Mouse (Mus musculus): ENCODE results near the gene Vti1a. TPM values are rescaled to one million over a fixed set of nuclear protein-coding genes. Genes with fewer than 3 reads are reported as not detected.

Vti1a gene
- polyA plus RNA-seq, 1 experiment = 35.0 TPM

DNA sequence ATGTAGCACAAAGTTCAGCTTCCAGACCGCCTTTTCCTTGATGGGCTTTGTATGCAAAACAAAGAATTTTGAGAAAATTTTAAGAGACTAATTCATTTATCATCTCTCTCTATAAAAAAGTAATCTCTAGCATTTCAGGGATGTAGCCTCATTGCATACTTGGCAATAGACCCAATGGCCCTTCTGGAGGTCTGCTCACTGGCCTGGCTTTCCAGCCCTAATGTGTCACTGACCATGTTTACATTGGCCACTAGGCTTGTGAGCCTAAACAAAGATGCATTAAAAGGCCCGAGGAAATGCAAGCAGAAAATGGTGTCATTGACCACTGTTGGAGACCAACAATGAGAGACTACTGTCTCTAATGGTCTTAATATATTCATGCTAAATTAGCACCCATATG is 95.8 kb downstream of the Vti1a start:
- Histone ChIP-seq H3K4me1 (ENCODE audit: control insufficient read depth, insufficient read depth, low read length) (no peaks in the 10 kb centered on the region), H3K27me3 (ENCODE audit: control insufficient read depth, insufficient read depth, low read length) (no peaks in the 10 kb centered on the region), H3K4me3 (replicated peaks; ENCODE audit: insufficient read depth, low read depth, low read length) (no peak overlapping the region), H3K27ac (ENCODE audit: insufficient read depth, low read length) (no peak overlapping the region)
- 74% methylated on average over 2 of the region's 2 CpGs for WGBS
- no peak for DNase-seq
- TF ChIP-seq POLR2A (IDR thresholded peaks at IDR 0.05; ENCODE audit: borderline replicate concordance, insufficient read depth, low read length) (no peak), CTCF (IDR thresholded peaks at IDR 0.05; ENCODE audit: borderline replicate concordance, insufficient read depth, low read depth, low read length) (no peak)

- TF ChIP-seq POLR2A (IDR thresholded peaks at IDR 0.05; ENCODE audit: borderline replicate concordance, insufficient read depth, low read length) (no peak), CTCF (IDR thresholded peaks at IDR 0.05; ENCODE audit: borderline replicate concordance, insufficient read depth, low read depth, low read length) (peak; percentile 58)
- DNase-seq = peak in 1 of 2 experiments; percentile 20
- Histone ChIP-seq H3K27me3 (ENCODE audit: control insufficient read depth, insufficient read depth, low read length) (no peaks in the 10 kb centered on the region), H3K27ac (ENCODE audit: insufficient read depth, low read length) (no peak overlapping the region), H3K4me3 (replicated peaks; ENCODE audit: insufficient read depth, low read depth, low read length) (no peak overlapping the region), H3K4me1 (ENCODE audit: control insufficient read depth, insufficient read depth, low read length) (no peaks in the 10 kb centered on the region)
- 51% methylated on average over 8 of the region's 8 CpGs for WGBS
Observed at GRCm38 (mm10) chr19:55414050-55414449, 98.0 kb downstream of the Vti1a start.

DNA sequence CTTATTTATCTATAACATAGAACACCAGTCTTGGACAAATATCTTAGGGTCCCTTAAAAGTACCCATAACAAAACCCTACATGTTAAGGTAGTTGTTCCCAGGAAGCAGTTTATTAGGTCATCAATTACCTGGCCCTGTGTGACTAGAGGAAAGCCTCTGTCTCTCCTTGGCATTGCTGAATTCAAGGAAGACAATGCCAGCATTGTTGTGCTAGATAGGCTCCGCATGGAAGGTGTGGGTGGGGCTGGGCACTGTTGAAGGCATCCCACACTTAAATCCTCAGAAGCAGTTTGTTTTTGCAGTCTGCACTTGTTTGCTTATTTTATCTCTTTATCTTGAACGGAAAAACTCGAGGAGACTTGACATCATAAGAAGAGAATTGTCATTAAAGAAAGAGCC is 102.7 kb downstream of the Vti1a start:
- 85% methylated on average over 3 of the region's 3 CpGs for WGBS
- TF ChIP-seq CTCF (IDR thresholded peaks at IDR 0.05; ENCODE audit: borderline replicate concordance, insufficient read depth, low read depth, low read length) (no peak), POLR2A (IDR thresholded peaks at IDR 0.05; ENCODE audit: borderline replicate concordance, insufficient read depth, low read length) (no peak)
- Histone ChIP-seq H3K27me3 (ENCODE audit: control insufficient read depth, insufficient read depth, low read length) (no peaks in the 10 kb centered on the region), H3K4me1 (ENCODE audit: control insufficient read depth, insufficient read depth, low read length) (peaks cover 4% of the 10 kb centered on the region), H3K27ac (ENCODE audit: insufficient read depth, low read length) (no peak overlapping the region), H3K4me3 (replicated peaks; ENCODE audit: insufficient read depth, low read depth, low read length) (no peak overlapping the region)
- DNase-seq = no peak

GRCm38 (mm10) chr19:55419961-55420360 is 103.9 kb downstream of the Vti1a start:
- no peak overlapping the region for H3K27ac ChIP-seq (ENCODE audit: insufficient read depth, low read length)
- H3K4me3 ChIP-seq (replicated peaks; ENCODE audit: insufficient read depth, low read depth, low read length) = no peak overlapping the region
- H3K27me3 ChIP-seq (ENCODE audit: control insufficient read depth, insufficient read depth, low read length) = no peaks in the 10 kb centered on the region
- 90% methylated on average over 3 of the region's 3 CpGs for WGBS
- no peak for DNase-seq
- H3K4me1 ChIP-seq (ENCODE audit: control insufficient read depth, insufficient read depth, low read length) = peaks cover 7% of the 10 kb centered on the region
- no peak for TF ChIP-seq CTCF (IDR thresholded peaks at IDR 0.05; ENCODE audit: borderline replicate concordance, insufficient read depth, low read depth, low read length)
- TF ChIP-seq POLR2A (IDR thresholded peaks at IDR 0.05; ENCODE audit: borderline replicate concordance, insufficient read depth, low read length) = no peak

DNA sequence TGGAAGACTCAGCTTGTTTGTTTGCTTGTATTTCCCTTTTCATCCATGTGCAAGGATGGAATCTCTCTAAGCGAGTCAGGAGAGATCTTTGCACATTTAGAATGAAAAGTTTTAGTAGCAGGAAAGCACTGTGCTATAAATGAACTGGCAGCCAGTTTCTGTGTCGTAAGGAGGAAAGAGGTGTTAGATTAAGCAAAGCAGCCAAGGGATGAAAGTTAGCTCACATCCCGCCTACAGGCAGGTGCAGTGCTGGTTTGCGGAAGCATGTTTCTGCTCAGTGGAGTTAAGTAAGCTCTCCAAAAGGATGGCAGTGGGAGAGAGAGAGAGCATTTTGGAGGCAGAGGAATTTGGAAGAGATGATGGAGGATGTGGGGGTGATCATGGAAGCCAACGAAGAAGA is 105.7 kb downstream of the Vti1a start:
- 92% methylated on average over 5 of the region's 5 CpGs for WGBS
- Histone ChIP-seq H3K4me1 (ENCODE audit: control insufficient read depth, insufficient read depth, low read length) (peaks cover 7% of the 10 kb centered on the region), H3K27me3 (ENCODE audit: control insufficient read depth, insufficient read depth, low read length) (no peaks in the 10 kb centered on the region; the same call in 1 of the 2 replicates), H3K4me3 (replicated peaks; ENCODE audit: insufficient read depth, low read depth, low read length) (no peak overlapping the region), H3K27ac (ENCODE audit: insufficient read depth, low read length) (no peak overlapping the region)
- no peak for DNase-seq
- TF ChIP-seq CTCF (IDR thresholded peaks at IDR 0.05; ENCODE audit: borderline replicate concordance, insufficient read depth, low read depth, low read length) = no peak

- TF ChIP-seq CTCF (IDR thresholded peaks at IDR 0.05; ENCODE audit: borderline replicate concordance, insufficient read depth, low read depth, low read length) (no peak), POLR2A (IDR thresholded peaks at IDR 0.05; ENCODE audit: borderline replicate concordance, insufficient read depth, low read length) (no peak)
- H3K27ac ChIP-seq (ENCODE audit: insufficient read depth, low read length) = no peak overlapping the region
- H3K4me1 ChIP-seq (ENCODE audit: control insufficient read depth, insufficient read depth, low read length) = peaks cover 7% of the 10 kb centered on the region
- 90% methylated on average over 18 of the region's 18 CpGs for WGBS
- H3K4me3 ChIP-seq (replicated peaks; ENCODE audit: insufficient read depth, low read depth, low read length) = no peak overlapping the region
- H3K27me3 ChIP-seq (ENCODE audit: control insufficient read depth, insufficient read depth, low read length) = no peaks in the 10 kb centered on the region; the same call in 1 of the 2 replicates
- no peak for DNase-seq
Observed at GRCm38 (mm10) chr19:55422311-55423064, 106.4 kb downstream of the Vti1a start.

GRCm38 (mm10) chr19:55423065-55423716 is 107.1 kb downstream of the Vti1a start:
- H3K27ac ChIP-seq (ENCODE audit: insufficient read depth, low read length) = no peak overlapping the region
- H3K4me3 ChIP-seq (replicated peaks; ENCODE audit: insufficient read depth, low read depth, low read length) = no peak overlapping the region
- no peaks in the 10 kb centered on the region; the same call in 1 of the 2 replicates for H3K27me3 ChIP-seq (ENCODE audit: control insufficient read depth, insufficient read depth, low read length)
- 54% methylated on average over 11 of the region's 11 CpGs for WGBS
- TF ChIP-seq CTCF (IDR thresholded peaks at IDR 0.05; ENCODE audit: borderline replicate concordance, insufficient read depth, low read depth, low read length) (no peak), POLR2A (IDR thresholded peaks at IDR 0.05; ENCODE audit: borderline replicate concordance, insufficient read depth, low read length) (no peak)
- H3K4me1 ChIP-seq (ENCODE audit: control insufficient read depth, insufficient read depth, low read length) = peaks cover 7% of the 10 kb centered on the region
- no peak for DNase-seq

- peak; percentile 83 to 96 for DNase-seq
- TF ChIP-seq POLR2A (IDR thresholded peaks at IDR 0.05; ENCODE audit: borderline replicate concordance, insufficient read depth, low read length) (no peak), CTCF (IDR thresholded peaks at IDR 0.05; ENCODE audit: borderline replicate concordance, insufficient read depth, low read depth, low read length) (no peak)
- H3K4me3 ChIP-seq (replicated peaks; ENCODE audit: insufficient read depth, low read depth, low read length) = no peak overlapping the region
- H3K27me3 ChIP-seq (ENCODE audit: control insufficient read depth, insufficient read depth, low read length) = no peaks in the 10 kb centered on the region; the same call in 1 of the 2 replicates
- WGBS = 5% methylated on average over 8 of the region's 8 CpGs
- no peak overlapping the region for H3K27ac ChIP-seq (ENCODE audit: insufficient read depth, low read length)
- H3K4me1 ChIP-seq (ENCODE audit: control insufficient read depth, insufficient read depth, low read length) = peaks cover 7% of the 10 kb centered on the region
Observed at GRCm38 (mm10) chr19:55423952-55424351, 107.9 kb downstream of the Vti1a start.
